Comparison of ENCODE assay signal across 40 mouse cellular contexts in the genomic region with DNA sequence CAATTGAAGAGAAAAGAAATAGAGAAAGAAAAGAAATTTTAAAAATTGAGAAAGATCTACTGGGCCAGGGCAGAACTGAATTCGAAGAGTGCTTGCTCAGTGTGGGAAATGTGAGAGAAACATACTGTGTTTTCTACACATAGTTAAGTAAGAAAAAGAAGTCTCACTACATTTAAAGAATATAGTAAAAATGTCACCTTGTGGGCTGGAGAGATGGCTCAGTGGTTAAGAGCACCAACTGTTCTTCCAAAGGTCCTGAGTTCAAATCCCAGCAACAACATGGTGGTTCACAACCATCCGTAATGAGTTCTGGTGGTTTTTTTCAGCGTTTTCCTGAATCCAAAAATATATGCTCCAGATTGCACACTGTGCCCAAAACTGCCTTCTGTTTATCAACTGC. TPM values are rescaled to one million over a fixed set of nuclear protein-coding genes. Genes with fewer than 3 reads are reported as not detected.
"Had no signal": no experiment of that assay in that cellular context is flagged by ENCODE, and none has a peak within 500 bp of the region (broad histone marks: within the 10 kb centered on the region; RNA-seq: fewer than 3 reads in every experiment).

No protein-coding gene starts in this region.

- H3K27me3 ChIP-seq: heart, embryonic 12.5 days; heart, embryonic 13.5 days; heart, embryonic 15.5 days; hindbrain, embryonic 12.5 days; hindbrain, embryonic 13.5 days; hindbrain, embryonic 15.5 days; intestine, embryonic 15.5 days; kidney, embryonic 15.5 days had no signal

- H3K9me3 ChIP-seq: heart, embryonic 10.5 days; heart, embryonic 12.5 days; heart, embryonic 13.5 days; heart, embryonic 15.5 days; hindbrain, embryonic 10.5 days; hindbrain, embryonic 12.5 days; hindbrain, embryonic 13.5 days; hindbrain, embryonic 15.5 days; intestine, embryonic 15.5 days; kidney, embryonic 15.5 days had no signal

- H3K4me3 ChIP-seq: heart, embryonic 10.5 days; heart, embryonic 12.5 days; heart, embryonic 13.5 days; heart, embryonic 15.5 days; hindbrain, embryonic 10.5 days; hindbrain, embryonic 12.5 days; hindbrain, embryonic 13.5 days; hindbrain, embryonic 15.5 days; intestine, embryonic 15.5 days; kidney, embryonic 15.5 days; layer of hippocampus, adult 2 months had no signal

- H3K9ac ChIP-seq: heart, embryonic 12.5 days; heart, embryonic 13.5 days; heart, embryonic 15.5 days; hindbrain, embryonic 12.5 days; hindbrain, embryonic 13.5 days; hindbrain, embryonic 14.5 days; hindbrain, embryonic 15.5 days; intestine, embryonic 15.5 days; kidney, embryonic 15.5 days had no signal

- H3K4me2 ChIP-seq: heart, embryonic 11.5 days; heart, embryonic 12.5 days; heart, embryonic 13.5 days; heart, embryonic 15.5 days; hindbrain, embryonic 12.5 days; hindbrain, embryonic 13.5 days; hindbrain, embryonic 14.5 days; hindbrain, embryonic 15.5 days; intestine, embryonic 15.5 days; kidney, embryonic 15.5 days had no signal

- H3K27ac ChIP-seq: heart, embryonic 10.5 days; heart, embryonic 13.5 days; heart, embryonic 15.5 days; hindbrain, embryonic 10.5 days; hindbrain, embryonic 12.5 days; hindbrain, embryonic 13.5 days; hindbrain, embryonic 14.5 days; hindbrain, embryonic 15.5 days; hindbrain, postnatal 0 days; intestine, embryonic 15.5 days; kidney, embryonic 15.5 days; kidney, postnatal 0 days; layer of hippocampus, adult 2 months had no signal

- H3K36me3 ChIP-seq: heart, embryonic 10.5 days; heart, embryonic 12.5 days; heart, embryonic 13.5 days; heart, embryonic 15.5 days; hindbrain, embryonic 10.5 days; hindbrain, embryonic 12.5 days; hindbrain, embryonic 13.5 days; hindbrain, embryonic 15.5 days; intestine, embryonic 15.5 days; kidney, embryonic 15.5 days had no signal

- DNase-seq: heart, postnatal 10 days; heart, postnatal 14 days; heart, postnatal 36 days; heart, postnatal 4 days; kidney, adult 11 months; kidney, adult 18-20 months; kidney, adult 2 months; kidney, adult 8-10 months; kidney, adult 9 months; kidney, postnatal 10 days; kidney, postnatal 14 days; kidney, postnatal 25 days; kidney, postnatal 36 days; kidney, postnatal 4 days; layer of hippocampus, adult 9-11 months; layer of hippocampus, postnatal 36 days had no signal

- H3K4me1 ChIP-seq: hindbrain, embryonic 12.5 days; hindbrain, embryonic 13.5 days; hindbrain, embryonic 15.5 days; intestine, embryonic 15.5 days had no signal

RNA-seq across cellular contexts. Expression of a gene that starts 19.1 kb away (rescaled TPM):
- polyA plus RNA-seq: hindbrain, embryonic 10.5 days; hindbrain, embryonic 11.5 days; intestine, postnatal 0 days; large intestine, adult 2 months had no signal

RNA-seq across cellular contexts. Expression of a gene that starts 21.7 kb away (rescaled TPM):
- total RNA-seq: heart, postnatal 10 days; heart, postnatal 14 days; heart, postnatal 25 days; heart, postnatal 36 days; heart, postnatal 4 days; hematopoietic stem cell, adult 5-6 weeks had no signal
- polyA plus RNA-seq: heart, embryonic 10.5 days; heart, embryonic 11.5 days; heart, embryonic 12.5 days; heart, embryonic 13.5 days; heart, embryonic 14.5 days; heart, embryonic 16.5 days; heart, postnatal 0 days; hindbrain, embryonic 10.5 days; inflammation-experienced regulatory T-cells, adult 6 months had no signal

RNA-seq across cellular contexts. Expression of a gene that starts 52.8 kb away (rescaled TPM):
- total RNA-seq: heart, postnatal 10 days; heart, postnatal 14 days; heart, postnatal 25 days; heart, postnatal 36 days; hematopoietic stem cell, adult 5-6 weeks had no signal
- polyA plus RNA-seq: heart, postnatal 0 days had no signal

RNA-seq across cellular contexts. Expression of a gene that starts 56.1 kb away (rescaled TPM):
- total RNA-seq: hematopoietic stem cell, adult 5-6 weeks had no signal
- polyA plus RNA-seq: hindbrain, embryonic 11.5 days had no signal

RNA-seq across cellular contexts. Expression of a gene that starts 58.3 kb away (rescaled TPM):
- total RNA-seq: hematopoietic stem cell, adult 5-6 weeks had no signal
- polyA plus RNA-seq: hindbrain, embryonic 11.5 days; large intestine, adult 2 months had no signal
